Mouse (Mus musculus) olfactory bulb, adult 2 months (tissue): ENCODE data around the gene Myl6.

ENCODE experiments used
- CTCF ChIP-seq: fragments of 200-500 bp; IDR thresholded peaks from 2 replicates; pipeline ENCODE4 v1.5.1; 2012; ENCODE audit warnings: low read depth, mild to moderate bottlenecking, low read length, moderate library complexity; ENCODE audit not compliant: insufficient read depth
- POLR2A ChIP-seq: fragments of 200-500 bp; IDR thresholded peaks from 2 replicates; pipeline ENCODE4 v1.6.1; 2012; ENCODE audit warnings: mild to moderate bottlenecking, low read depth, low read length, moderate library complexity; ENCODE audit not compliant: insufficient read depth

- no peak for TF ChIP-seq CTCF
- TF ChIP-seq POLR2A, result no peak
These were observed 811 bp upstream of the Myl6 start for GRCm38 (mm10) chr10:128494667-128495245.
